Mouse (Mus musculus): ENCODE data around the gene Cdc42bpb.

Cdc42bpb gene

DNA sequence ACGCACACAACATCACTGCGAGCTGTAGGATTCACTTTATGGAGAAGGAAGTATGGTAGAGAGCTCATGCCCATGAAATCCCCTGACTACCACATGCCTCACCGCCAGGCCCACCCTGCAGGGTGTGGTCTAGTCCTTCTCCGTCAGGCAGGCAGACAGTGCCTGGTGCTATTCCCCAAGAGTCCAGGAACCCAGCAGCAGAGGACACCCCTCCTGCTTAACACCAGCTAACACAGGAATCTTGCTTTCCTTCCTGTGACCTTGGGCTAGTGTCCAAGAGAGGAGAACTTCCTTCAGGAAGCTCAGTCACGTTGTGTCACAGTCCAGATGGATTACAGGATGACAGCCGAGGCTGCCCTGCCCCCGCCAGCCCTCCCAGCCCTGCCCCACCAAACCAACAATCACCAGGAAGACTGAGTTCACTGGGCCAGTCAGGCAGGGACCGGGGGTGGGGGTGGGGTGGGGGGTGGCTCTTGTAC is 9.2 kb upstream of the Cdc42bpb start:
- peak; percentile 82 to 92 for DNase-seq (ENCODE audit: low spot score in 2 of 2)

- DNase-seq (ENCODE audit: low spot score in 2 of 2) = no peak
Observed at GRCm38 (mm10) chr12:111385883-111386641, 8.5 kb upstream of the Cdc42bpb start.

- DNase-seq (ENCODE audit: low spot score in 2 of 2) = no peak
Observed at GRCm38 (mm10) chr12:111378812-111379211, 1.3 kb upstream of the Cdc42bpb start.

DNA sequence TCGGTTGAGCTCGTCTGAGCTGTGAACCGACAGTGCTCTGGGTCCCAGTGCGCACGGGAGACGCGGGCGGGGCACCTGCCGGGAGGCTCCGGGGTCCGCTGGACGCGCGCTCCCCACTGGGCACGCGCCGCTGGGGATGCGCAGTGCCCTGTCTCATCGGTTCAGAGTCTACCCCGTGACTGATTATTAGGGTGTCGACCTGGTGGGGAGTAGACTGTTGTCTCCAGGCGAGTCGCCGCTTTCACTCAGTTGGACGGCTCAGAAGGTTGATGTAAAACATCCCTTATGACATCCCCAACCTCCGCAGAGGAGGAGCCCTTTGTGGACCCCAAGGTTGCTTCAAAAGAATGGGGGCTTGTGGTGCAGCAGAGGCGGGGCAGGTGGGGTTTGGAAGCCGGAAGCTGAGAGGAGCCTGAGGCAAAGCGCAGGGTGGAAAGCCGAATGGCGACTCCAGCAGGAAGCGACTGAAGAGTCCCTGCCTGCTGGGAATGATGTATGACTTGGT is 520 bp upstream of the Cdc42bpb start:
- peak in 1 of 2 experiments; percentile 60 for DNase-seq (ENCODE audit: low spot score in 2 of 2)

- DNase-seq (ENCODE audit: low spot score in 2 of 2) = peak; percentile 77 to 86
Observed at GRCm38 (mm10) chr12:111376826-111377331, 639 bp downstream of the Cdc42bpb start.

- no peak for DNase-seq (ENCODE audit: low spot score in 2 of 2)
Observed at GRCm38 (mm10) chr12:111376053-111376452, 1.5 kb downstream of the Cdc42bpb start.

- DNase-seq (ENCODE audit: low spot score in 2 of 2) = no peak
Observed at GRCm38 (mm10) chr12:111375559-111375958, 2.0 kb downstream of the Cdc42bpb start.

- DNase-seq (ENCODE audit: low spot score in 2 of 2) = no peak
Observed at GRCm38 (mm10) chr12:111374727-111375126, 2.8 kb downstream of the Cdc42bpb start.

DNA sequence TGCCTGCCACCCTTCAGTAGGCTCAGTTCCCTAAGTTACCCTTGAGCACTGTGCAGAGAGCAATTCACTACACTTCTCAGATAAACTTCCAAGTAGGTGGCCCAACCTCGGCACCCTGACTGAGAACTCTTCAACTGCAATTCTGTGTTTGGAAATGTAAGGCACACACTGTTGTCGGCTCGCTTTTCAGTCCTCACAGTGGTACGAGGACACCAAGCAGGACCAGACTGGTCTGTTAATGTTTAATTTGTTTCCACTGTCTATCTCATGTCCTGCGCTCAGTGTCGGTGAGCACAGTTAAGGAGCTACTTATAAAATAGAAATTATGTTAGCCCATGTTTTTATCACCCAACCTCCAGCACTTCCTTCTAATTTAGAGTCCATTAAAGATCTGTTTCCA is 4.1 kb downstream of the Cdc42bpb start:
- DNase-seq (ENCODE audit: low spot score in 2 of 2) = no peak

DNA sequence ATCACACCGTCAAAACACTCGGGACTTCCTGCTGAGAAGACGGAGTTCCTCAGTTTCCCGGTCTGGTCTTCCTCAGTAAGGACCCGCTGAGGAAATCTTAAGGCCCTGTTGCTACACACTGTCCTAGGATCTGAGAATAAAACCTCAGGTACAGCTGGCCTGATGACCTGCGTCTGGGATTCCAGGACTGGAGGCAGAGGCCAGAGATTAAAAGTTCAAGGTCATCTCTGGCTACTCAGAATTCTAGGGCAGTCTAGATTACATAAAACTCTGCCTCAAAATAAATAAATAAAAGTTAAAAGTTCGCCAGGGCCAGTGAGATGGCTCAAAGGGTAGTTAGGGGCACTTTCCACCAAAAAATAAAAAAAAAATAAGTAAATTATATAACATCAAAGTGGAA is 5.6 kb downstream of the Cdc42bpb start:
- no peak for DNase-seq (ENCODE audit: low spot score in 2 of 2)

GRCm38 (mm10) chr12:111370249-111370648 is 7.3 kb downstream of the Cdc42bpb start:
- no peak for DNase-seq (ENCODE audit: low spot score in 2 of 2)

- DNase-seq (ENCODE audit: low spot score in 2 of 2) = no peak
Observed at GRCm38 (mm10) chr12:111367065-111367464, 10.5 kb downstream of the Cdc42bpb start.

DNA sequence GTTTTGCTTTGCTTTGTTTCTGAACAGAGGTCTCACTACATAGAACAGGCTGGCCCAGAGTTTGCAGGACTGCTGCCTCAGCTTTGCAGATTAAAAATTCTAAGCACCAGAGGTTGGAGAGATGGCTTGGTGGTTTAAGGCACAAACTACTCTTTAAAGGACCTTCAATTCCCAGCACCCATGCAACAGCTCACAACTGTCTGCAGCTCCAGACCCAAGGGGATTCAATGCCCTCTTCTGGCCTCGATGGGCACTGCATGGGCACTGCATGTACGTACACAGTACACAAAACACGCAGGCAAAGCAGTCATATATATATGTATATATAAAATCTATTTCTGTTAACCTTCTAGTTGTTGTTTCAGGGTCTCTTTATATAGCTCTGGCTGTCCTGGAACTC is 13.3 kb downstream of the Cdc42bpb start:
- DNase-seq (ENCODE audit: low spot score in 2 of 2) = no peak

- no peak for DNase-seq (ENCODE audit: low spot score in 2 of 2)
Observed at GRCm38 (mm10) chr12:111361319-111362098, 16.0 kb downstream of the Cdc42bpb start.

DNA sequence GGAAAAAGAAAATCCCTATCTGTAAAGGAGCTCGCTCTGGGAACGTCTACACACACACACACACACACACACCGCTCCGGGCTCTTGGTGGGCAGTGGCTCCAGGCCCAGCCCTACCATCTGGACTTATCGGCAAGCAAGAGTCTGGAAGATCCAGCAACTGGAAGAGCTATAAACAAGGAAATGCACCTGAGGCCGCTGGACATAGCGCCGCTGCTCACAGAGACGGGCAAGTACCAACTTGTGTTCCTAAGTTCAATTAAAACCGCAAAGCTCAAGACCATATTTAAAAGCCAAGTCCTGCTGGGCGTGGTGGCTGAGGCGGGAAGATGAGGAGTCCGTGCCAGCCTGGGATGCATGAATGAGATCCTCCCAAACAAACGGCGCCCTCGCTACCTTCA is 16.8 kb downstream of the Cdc42bpb start:
- no peak for DNase-seq (ENCODE audit: low spot score in 2 of 2)

DNA sequence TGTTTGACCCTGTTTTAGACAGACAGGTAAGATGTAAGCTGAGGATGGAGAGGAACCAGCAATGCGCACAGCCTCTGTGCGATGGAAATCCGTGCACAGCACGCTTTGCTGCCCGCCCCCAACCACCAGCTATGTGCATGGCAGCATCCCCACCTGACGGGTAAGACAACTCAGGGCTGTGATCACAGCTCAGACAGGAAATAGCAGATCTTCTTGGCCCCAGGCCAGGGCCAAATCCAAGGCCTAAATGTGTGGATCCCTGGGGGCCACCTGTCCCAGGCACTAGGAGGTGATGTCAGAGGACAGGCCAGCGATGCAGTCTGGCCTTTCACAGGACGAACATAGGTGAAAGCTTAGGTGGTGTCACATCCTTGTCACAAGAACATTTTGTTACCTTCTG is 21.3 kb downstream of the Cdc42bpb start:
- DNase-seq (ENCODE audit: low spot score in 2 of 2) = no peak

DNA sequence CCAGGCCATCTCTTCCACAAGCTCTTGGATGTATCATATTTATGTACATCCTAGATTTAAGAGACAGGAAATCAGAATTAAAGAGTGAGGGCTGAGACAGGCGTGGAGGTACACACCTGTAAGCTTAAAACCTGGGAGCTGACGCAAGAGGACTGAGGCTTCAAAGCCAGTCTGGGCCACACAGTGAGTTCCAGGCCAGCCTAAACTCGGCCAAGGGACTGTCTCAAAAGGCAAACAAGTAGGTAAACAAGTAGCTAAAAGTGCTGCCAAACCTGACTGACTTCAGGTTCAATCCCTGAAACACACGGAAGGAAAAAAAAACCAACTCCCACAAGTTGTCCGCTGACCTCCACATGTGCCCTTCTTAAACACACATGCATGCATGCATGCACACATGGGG is 23.4 kb downstream of the Cdc42bpb start:
- DNase-seq (ENCODE audit: low spot score in 2 of 2) = no peak

- DNase-seq (ENCODE audit: low spot score in 2 of 2) = peak in 1 of 2 experiments; percentile 40
Observed at GRCm38 (mm10) chr12:111353439-111353915, 24.0 kb downstream of the Cdc42bpb start.

DNA sequence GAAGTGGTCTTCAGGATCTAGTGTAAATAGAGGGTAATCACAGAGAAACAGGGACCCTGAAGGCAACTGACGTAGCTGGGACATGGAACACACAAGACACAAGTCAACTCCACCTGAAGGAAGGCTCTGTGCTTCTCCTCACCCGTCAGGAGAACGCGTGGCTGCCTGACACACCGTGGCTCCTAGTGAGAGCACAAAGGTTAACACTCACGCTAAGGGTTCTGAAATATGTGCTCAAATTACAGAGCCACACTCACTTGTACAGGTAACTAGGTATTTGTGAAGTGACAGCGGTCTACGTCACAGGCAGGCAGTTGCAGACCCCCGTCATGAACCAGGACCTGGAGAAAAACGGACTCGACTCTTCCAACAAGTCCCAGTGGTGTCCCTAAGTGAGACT is 24.5 kb downstream of the Cdc42bpb start:
- DNase-seq (ENCODE audit: low spot score in 2 of 2) = no peak

DNA sequence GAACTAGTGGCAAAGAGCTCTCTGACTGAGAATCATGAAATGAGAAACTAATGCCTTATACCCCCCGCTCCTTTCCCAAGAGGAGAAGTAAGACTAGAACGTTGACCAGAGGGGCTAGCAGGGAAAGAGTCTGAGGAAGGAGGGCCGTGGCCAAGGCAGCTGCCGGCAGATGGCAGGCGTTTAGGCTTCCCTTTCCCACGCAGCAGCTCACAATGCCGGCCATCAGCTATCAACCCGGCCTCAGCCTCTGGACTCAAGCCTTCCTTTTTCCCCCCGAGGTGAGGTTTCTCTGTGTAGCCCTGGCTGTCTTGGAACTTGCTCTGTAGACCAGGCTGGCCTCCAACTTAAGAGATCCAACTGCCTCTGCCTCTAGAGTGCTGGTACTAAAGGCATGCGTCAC is 25.0 kb downstream of the Cdc42bpb start:
- DNase-seq (ENCODE audit: low spot score in 2 of 2) = no peak

DNA sequence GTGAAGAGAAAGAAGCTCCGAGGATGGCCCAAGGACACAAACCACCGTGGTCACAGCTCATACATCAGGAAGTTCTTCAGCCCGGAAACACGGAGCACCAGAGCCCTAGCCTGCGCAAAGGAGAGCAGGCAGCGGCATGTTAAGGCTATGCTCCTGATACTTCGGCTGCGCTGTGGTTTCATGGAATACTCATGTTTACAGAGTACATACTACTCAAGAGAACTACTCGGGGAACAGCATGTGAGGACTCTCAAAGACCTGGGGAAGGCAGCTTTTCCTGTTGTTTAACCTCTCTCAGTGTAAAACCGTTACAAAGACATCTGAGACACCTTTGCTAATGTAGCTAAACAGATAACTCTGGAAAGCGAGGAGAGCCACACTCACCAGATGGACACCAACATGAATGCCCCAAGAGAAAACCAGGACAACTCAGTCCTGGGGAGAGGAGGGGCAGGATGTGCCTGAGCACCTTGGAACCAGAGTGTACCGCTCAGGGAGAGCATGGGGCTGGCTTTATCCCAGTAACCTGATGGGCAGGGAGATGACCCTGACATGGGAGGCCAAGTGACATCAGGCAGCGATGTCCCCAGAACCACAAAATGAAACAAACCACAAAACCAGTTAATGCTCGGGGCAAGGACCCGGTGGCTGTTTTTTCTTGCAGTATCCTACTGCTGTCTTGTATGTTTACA is 27.8 kb downstream of the Cdc42bpb start:
- DNase-seq (ENCODE audit: low spot score in 2 of 2) = no peak

DNA sequence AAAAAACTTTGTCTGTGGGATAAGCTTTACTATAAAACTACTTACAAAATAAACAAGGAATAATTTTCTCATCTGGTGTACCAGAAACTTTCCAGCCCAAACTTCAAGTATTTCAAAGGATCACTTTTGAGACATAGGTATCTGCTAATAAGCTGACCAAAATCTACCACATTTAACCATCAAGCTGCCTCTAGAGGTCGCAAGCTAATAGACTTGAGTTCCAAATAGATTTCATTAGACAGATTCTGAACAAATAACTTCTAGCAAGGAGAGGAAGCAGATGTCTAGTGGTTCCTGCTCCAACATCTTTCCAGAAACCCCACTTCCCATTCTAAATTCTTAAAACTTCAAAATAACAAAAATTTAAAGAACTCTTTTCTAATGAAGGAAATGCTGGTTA is 33.6 kb downstream of the Cdc42bpb start:
- DNase-seq (ENCODE audit: low spot score in 2 of 2) = no peak

Measured in heart, adult 9 months (tissue).